ENCODE assay signal across 8 mouse cellular contexts in the genomic region with DNA sequence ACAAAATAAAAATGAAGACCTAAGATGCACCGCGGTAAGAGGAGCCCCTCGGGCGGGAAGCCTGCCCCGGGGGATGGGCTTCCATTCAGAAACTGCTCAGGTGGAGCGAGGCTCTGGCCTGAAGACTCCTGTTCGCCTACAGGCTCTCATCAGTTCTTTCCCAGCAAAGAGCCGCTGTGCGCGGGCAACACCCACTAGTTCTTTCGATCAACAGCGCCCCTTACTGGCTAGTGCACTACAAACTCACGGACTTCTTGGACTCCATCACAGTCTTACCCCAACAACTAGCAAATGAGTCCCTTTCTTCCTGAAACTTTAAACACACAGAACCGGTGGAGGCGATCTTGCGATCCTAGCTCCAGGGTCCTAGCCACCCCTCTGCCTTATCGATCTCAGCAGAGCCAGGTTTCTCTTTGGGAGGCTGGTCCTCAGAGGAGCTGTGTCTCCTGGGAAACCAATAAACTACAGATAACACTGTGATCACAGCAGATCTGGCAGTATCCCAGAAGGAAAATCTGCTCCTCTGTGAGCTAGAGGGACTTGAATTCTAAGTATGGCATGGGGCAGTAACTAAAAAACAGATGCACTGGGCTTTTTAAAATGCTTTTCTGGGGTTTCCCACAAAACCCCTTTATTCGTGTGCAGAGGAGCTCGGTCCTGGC. TPM values are rescaled to one million over a fixed set of nuclear protein-coding genes. Genes with fewer than 3 reads are reported as not detected.
A peak's percentile ranks its signal among the peaks of the same experiment; 100 is the strongest.
DNase-seq lines count a peak whose midpoint lies in the region; ATAC-seq lines count a peak whose summit lies in the region.

No protein-coding gene starts in this region.

- H3K9me3 ChIP-seq in intestine, embryonic 15.5 days, result no peaks in the 10 kb centered on the region

- H3K9ac ChIP-seq in intestine, embryonic 15.5 days, result no peak overlapping the region

- peak overlapping the region; percentile 36 for H3K4me2 ChIP-seq in intestine, embryonic 15.5 days (replicated peaks)

- peak; percentile 51; the same call in 1 of the 2 replicates for ATAC-seq in intestine, embryonic 15.5 days
- ATAC-seq in inflammation-experienced regulatory T-cells, adult 6 months, result no peak

- H3K27ac ChIP-seq in intestine, embryonic 15.5 days, result no peak overlapping the region

- H3K36me3 ChIP-seq in intestine, embryonic 15.5 days, result no peaks in the 10 kb centered on the region

- 0 out of 2 replicates have a peak, but pooled peaks cover 4% of the 10 kb centered on the region for H3K4me1 ChIP-seq in intestine, embryonic 15.5 days (replicated peaks)

- H3K27me3 ChIP-seq in intestine, embryonic 15.5 days (replicated peaks), result peaks cover 2% of the 10 kb centered on the region; the same call in 1 of the 2 replicates

- intact Hi-C loops in left cerebral cortex, postnatal 10 days (cut with DNase I), result loop anchor here (10.0 kb wide), 1 partner anchor 149 kb away; no protein-coding TSS in a partner anchor

- no peak overlapping the region for H3K4me3 ChIP-seq in intestine, embryonic 15.5 days (replicated peaks)

- peak; percentile 84 for DNase-seq in adrenal gland, adult 2 months
- DNase-seq in embryo, embryonic 10 days (ENCODE audit: low spot score), result peak; percentile 91
- peak; percentile 73 for DNase-seq in gastrocnemius, postnatal 10 days
- peak; percentile 64 to 82 for DNase-seq in left cerebral cortex, postnatal 10 days (ENCODE audit: extremely low spot score in 1 of 2, low spot score in 2 of 2)
- DNase-seq in mesoderm, embryonic 11.5 days (ENCODE audit: low read depth, low spot score), result peak; percentile 80
- peak; percentile 74 for DNase-seq in right cerebral cortex, postnatal 4 days

- 7% methylated on average over 19 of the region's 19 CpGs for WGBS in intestine, embryonic 15.5 days

RNA-seq across cellular contexts. Expression of a gene that starts 44.7 kb away (rescaled TPM):
- total RNA-seq in adrenal gland, adult 2 months (2021), result under 1 TPM; 0.37 to 0.86 TPM
- 0.49 and 2.2 TPM in 2 replicates for polyA plus RNA-seq in adrenal gland, adult 2 months (2012; rRNA removed)
- under 1 TPM; 0.28 to 0.38 TPM for total RNA-seq in gastrocnemius, postnatal 10 days (2021)
- 0.13 TPM in 1 of 2 replicates, not detected in the other for polyA plus RNA-seq in intestine, embryonic 15.5 days (2015; fragmentation: Nextera tagmentation; extraction: Ambion mirVana)
- 100 to 1,000 TPM in 1 of 2 experiments, 10 to 100 TPM in 1; 96.3 to 105 TPM for total RNA-seq in left cerebral cortex, postnatal 10 days (2021)
- not detected for polyA plus RNA-seq in inflammation-experienced regulatory T-cells, adult 6 months (2017; shearing (Covaris generic))

RNA-seq across cellular contexts. Expression of a gene that starts 58.3 kb away (rescaled TPM):
- total RNA-seq in adrenal gland, adult 2 months (2021), result 100 to 1,000 TPM; 112 to 134 TPM
- polyA plus RNA-seq in adrenal gland, adult 2 months (2012; rRNA removed), result 225 and 282 TPM in 2 replicates
- total RNA-seq in gastrocnemius, postnatal 10 days (2021), result 10 to 100 TPM; 19.4 to 22.9 TPM
- polyA plus RNA-seq in intestine, embryonic 15.5 days (2015; fragmentation: Nextera tagmentation; extraction: Ambion mirVana), result 43.9 and 44.5 TPM in 2 replicates
- 10 to 100 TPM; 20.9 to 22.0 TPM for total RNA-seq in left cerebral cortex, postnatal 10 days (2021)
- 10 to 100 TPM; 44.5 to 50.8 (median 46.5) TPM for polyA plus RNA-seq in inflammation-experienced regulatory T-cells, adult 6 months (2017; shearing (Covaris generic))

Comparison
In these comparisons a context has a peak if more than half of its experiments do, and no peak if none do; other contexts are left out.
1. RNA of a gene that starts 44.7 kb away (total RNA-seq): 96.3 to 105 TPM in left cerebral cortex, postnatal 10 days; 0.37 to 0.86 TPM in adrenal gland, adult 2 months and 0.28 to 0.38 TPM in gastrocnemius, postnatal 10 days; every median in the first group is over 10 times any median in the second.
2. RNA of a gene that starts 58.3 kb away (total RNA-seq): 112 to 134 TPM in adrenal gland, adult 2 months; 19.4 to 22.9 TPM in gastrocnemius, postnatal 10 days and 20.9 to 22.0 TPM in left cerebral cortex, postnatal 10 days; every median in the first group is over 4 times any median in the second.
3. Peak in every context shown above with its lines, with median percentiles within 50 percentile points of each other: DNase-seq.